Mouse (Mus musculus) heart, embryonic 12.5 days (tissue): ENCODE measurements at regions not wholly inside any gene's neighbourhood (a gene's known extent, or its start where the extent isn't known, plus 50 kb on each side); places are given as distances from the start of the nearest gene placed in this dataset.

Experiments used
- ATAC-seq: fragments of 200-750 bp; cut with Nextera tagmentation; 2 replicates; pipeline ENCODE4 v1.8.0; 2017; ENCODE audit warnings: moderate TSS enrichment, moderate library complexity; ENCODE audit not compliant: insufficient number of reproducible peaks, low FRiP score
- H3K27ac ChIP-seq: fragments of 300-500 bp; sonication (generic); 2 replicates; pipeline ENCODE4 v1.5.1; 2016; ENCODE audit warnings: mild to moderate bottlenecking, moderate library complexity; ENCODE audit not compliant: poor library complexity, severe bottlenecking
- H3K27me3 ChIP-seq: fragments of 300-500 bp; sonication (generic); replicated peaks from 2 replicates; pipeline ENCODE4 v1.6.1; 2016; ENCODE audit warnings: mild to moderate bottlenecking, moderate library complexity
- H3K36me3 ChIP-seq: fragments of 300-500 bp; sonication (generic); 2 replicates; pipeline ENCODE4 v1.6.1; 2016; ENCODE audit warnings: mild to moderate bottlenecking, moderate library complexity
- H3K4me1 ChIP-seq: fragments of 300-500 bp; sonication (generic); replicated peaks from 2 replicates; pipeline ENCODE4 v1.6.1; 2016; ENCODE audit warnings: mild to moderate bottlenecking
- H3K4me2 ChIP-seq: fragments of 300-500 bp; sonication (generic); 2 replicates; pipeline ENCODE4 v1.6.1; 2016; ENCODE audit warnings: mild to moderate bottlenecking, moderate library complexity
- H3K4me3 ChIP-seq: fragments of 300-500 bp; sonication (generic); 2 replicates; pipeline ENCODE4 v1.5.1; 2016; ENCODE audit warnings: mild to moderate bottlenecking
- H3K9ac ChIP-seq: fragments of 300-500 bp; sonication (generic); 2 replicates; pipeline ENCODE4 v1.6.1; 2016; ENCODE audit warnings: mild to moderate bottlenecking, moderate library complexity
- H3K9me3 ChIP-seq: fragments of 300-500 bp; sonication (generic); replicated peaks from 2 replicates; pipeline ENCODE4 v1.6.1; 2016; ENCODE audit warnings: mild to moderate bottlenecking, moderate library complexity
- WGBS: fragments of 180-500 bp; shearing (Covaris S2); methylation state at CpG from one replicate; pipeline ENCODE4 v1.1.7; 2016; 5-methylcytosine and 5-hydroxymethylcytosine counted together

GRCm38 (mm10) chr16:18683556-18683955 lies 53.8 kb upstream of the Sept5 start:
- no peak overlapping the region for H3K9ac ChIP-seq
- H3K27me3 ChIP-seq = peaks cover 5% of the 10 kb centered on the region
- no peak overlapping the region for H3K27ac ChIP-seq
- WGBS = 52% methylated on average over 6 of the region's 6 CpGs
- no peak overlapping the region for H3K4me2 ChIP-seq
- H3K4me1 ChIP-seq = peaks cover 19% of the 10 kb centered on the region
- no peaks in the 10 kb centered on the region for H3K9me3 ChIP-seq
- peak; percentile 16; the same call in 1 of the 2 replicates for ATAC-seq
- H3K36me3 ChIP-seq = no peaks in the 10 kb centered on the region
- no peak overlapping the region for H3K4me3 ChIP-seq

- no peak overlapping the region for H3K4me3 ChIP-seq
- H3K27me3 ChIP-seq = peaks cover 5% of the 10 kb centered on the region
- H3K9ac ChIP-seq = no peak overlapping the region
- H3K4me1 ChIP-seq = peaks cover 19% of the 10 kb centered on the region
- H3K9me3 ChIP-seq = no peaks in the 10 kb centered on the region
- no peaks in the 10 kb centered on the region for H3K36me3 ChIP-seq
- no peak for ATAC-seq
- peak overlapping the region; percentile 58; the same call in 1 of the 2 replicates for H3K4me2 ChIP-seq
- H3K27ac ChIP-seq = no peak overlapping the region
- WGBS = 10% methylated on average over 6 of the region's 6 CpGs
These were observed 56.4 kb upstream of the Sept5 start for GRCm38 (mm10) chr16:18686044-18686761.

- Histone ChIP-seq H3K36me3 (no peaks in the 10 kb centered on the region), H3K27me3 (peaks cover 5% of the 10 kb centered on the region), H3K9me3 (no peaks in the 10 kb centered on the region), H3K4me2 (peak overlapping the region; percentile 58), H3K4me3 (peak overlapping the region; percentile 23), H3K4me1 (peaks cover 19% of the 10 kb centered on the region), H3K9ac (peak overlapping the region; percentile 58), H3K27ac (peak overlapping the region; percentile 66)
- WGBS = 1% methylated on average over 17 of the region's 17 CpGs
- ATAC-seq = peak; percentile 91
These were observed 57.2 kb upstream of the Sept5 start for GRCm38 (mm10) chr16:18686916-18687315.

GRCm38 (mm10) chr16:18687367-18687766 lies 57.6 kb upstream of the Sept5 start:
- 8% methylated on average over 8 of the region's 8 CpGs for WGBS
- Histone ChIP-seq H3K4me1 (peaks cover 19% of the 10 kb centered on the region), H3K9me3 (no peaks in the 10 kb centered on the region), H3K4me2 (peak overlapping the region; percentile 58), H3K27me3 (peaks cover under 1% of the 10 kb centered on the region), H3K36me3 (no peaks in the 10 kb centered on the region), H3K27ac (peak overlapping the region; percentile 66), H3K4me3 (peak overlapping the region; percentile 23), H3K9ac (peak overlapping the region; percentile 58)
- ATAC-seq = peak; percentile 46; the same call in 1 of the 2 replicates

- H3K4me3 ChIP-seq = no peak overlapping the region
- ATAC-seq = no peak
These were observed 65.8 kb upstream of the Sept5 start for GRCm38 (mm10) chr16:18695596-18695995.

GRCm38 (mm10) chr16:18696074-18696819 lies 66.5 kb upstream of the Sept5 start:
- Histone ChIP-seq H3K4me1 (no peaks in the 10 kb centered on the region), H3K36me3 (no peaks in the 10 kb centered on the region), H3K4me2 (peak overlapping the region; percentile 43), H3K27me3 (0 out of 2 replicates have a peak, but pooled peaks cover 6% of the 10 kb centered on the region), H3K4me3 (no peak overlapping the region), H3K27ac (no peak overlapping the region), H3K9ac (no peak overlapping the region), H3K9me3 (0 out of 2 replicates have a peak, but pooled peaks cover 5% of the 10 kb centered on the region)
- ATAC-seq = peak; percentile 60
- WGBS = 10% methylated on average over 20 of the region's 20 CpGs

More at GRCm38 (mm10) chr16:18695596-18695995, 65.8 kb upstream of the Sept5 start:
- H3K9ac ChIP-seq = no peak overlapping the region
- H3K27ac ChIP-seq = no peak overlapping the region
- 71% methylated on average over 5 of the region's 5 CpGs for WGBS
- no peaks in the 10 kb centered on the region for H3K36me3 ChIP-seq
- H3K4me2 ChIP-seq = no peak overlapping the region
- 0 out of 2 replicates have a peak, but pooled peaks cover under 1% of the 10 kb centered on the region for H3K27me3 ChIP-seq
- H3K4me1 ChIP-seq = no peaks in the 10 kb centered on the region
- 0 out of 2 replicates have a peak, but pooled peaks cover 5% of the 10 kb centered on the region for H3K9me3 ChIP-seq

- Histone ChIP-seq H3K36me3 (no peaks in the 10 kb centered on the region), H3K9me3 (0 out of 2 replicates have a peak, but pooled peaks cover 5% of the 10 kb centered on the region), H3K4me1 (no peaks in the 10 kb centered on the region), H3K27me3 (0 out of 2 replicates have a peak, but pooled peaks cover 6% of the 10 kb centered on the region), H3K27ac (no peak overlapping the region), H3K4me3 (no peak overlapping the region), H3K4me2 (peak overlapping the region; percentile 43), H3K9ac (no peak overlapping the region)
- ATAC-seq = no peak
- 55% methylated on average over 5 of the region's 5 CpGs for WGBS
These were observed 67.0 kb upstream of the Sept5 start for GRCm38 (mm10) chr16:18696820-18697168.

- Histone ChIP-seq H3K4me1 (peaks cover 10% of the 10 kb centered on the region; the same call in 1 of the 2 replicates), H3K4me3 (no peak overlapping the region), H3K4me2 (no peak overlapping the region), H3K27ac (no peak overlapping the region), H3K9me3 (no peaks in the 10 kb centered on the region), H3K27me3 (0 out of 2 replicates have a peak, but pooled peaks cover 6% of the 10 kb centered on the region), H3K9ac (no peak overlapping the region), H3K36me3 (no peaks in the 10 kb centered on the region)
- WGBS = 57% methylated on average over 9 of the region's 9 CpGs
- ATAC-seq = no peak
These were observed 72.5 kb upstream of the Cldn5 start for GRCm38 (mm10) chr16:18704126-18704525.

- 63% methylated on average over 9 of the region's 9 CpGs for WGBS
These were observed 71.5 kb upstream of the Cldn5 start for GRCm38 (mm10) chr16:18705028-18705648.

GRCm38 (mm10) chr16:18711637-18712125 lies 65.0 kb upstream of the Cldn5 start:
- Histone ChIP-seq H3K4me1 (no peaks in the 10 kb centered on the region), H3K9ac (no peak overlapping the region), H3K36me3 (no peaks in the 10 kb centered on the region), H3K9me3 (no peaks in the 10 kb centered on the region), H3K4me3 (no peak overlapping the region), H3K4me2 (no peak overlapping the region), H3K27ac (no peak overlapping the region), H3K27me3 (no peaks in the 10 kb centered on the region)
- 90% methylated on average over 1 of the region's 1 CpGs for WGBS
- ATAC-seq = no peak

More at GRCm38 (mm10) chr16:18705028-18705648, 71.5 kb upstream of the Cldn5 start:
- 0 out of 2 replicates have a peak, but pooled peaks cover 6% of the 10 kb centered on the region for H3K27me3 ChIP-seq
- H3K4me1 ChIP-seq = peaks cover 10% of the 10 kb centered on the region; the same call in 1 of the 2 replicates
- H3K4me3 ChIP-seq = no peak overlapping the region
- no peak overlapping the region for H3K9ac ChIP-seq
- peak; percentile 58; the same call in 1 of the 2 replicates for ATAC-seq
- no peak overlapping the region for H3K4me2 ChIP-seq
- no peaks in the 10 kb centered on the region for H3K36me3 ChIP-seq
- H3K9me3 ChIP-seq = no peaks in the 10 kb centered on the region
- no peak overlapping the region for H3K27ac ChIP-seq
